Mouse (Mus musculus): ENCODE results near the gene Herc1. TPM values are rescaled to one million over a fixed set of nuclear protein-coding genes. Genes with fewer than 3 reads are reported as not detected.

The Herc1 gene
- polyA plus RNA-seq, 1 experiment from 2014 or later: 16.3 TPM

DNA sequence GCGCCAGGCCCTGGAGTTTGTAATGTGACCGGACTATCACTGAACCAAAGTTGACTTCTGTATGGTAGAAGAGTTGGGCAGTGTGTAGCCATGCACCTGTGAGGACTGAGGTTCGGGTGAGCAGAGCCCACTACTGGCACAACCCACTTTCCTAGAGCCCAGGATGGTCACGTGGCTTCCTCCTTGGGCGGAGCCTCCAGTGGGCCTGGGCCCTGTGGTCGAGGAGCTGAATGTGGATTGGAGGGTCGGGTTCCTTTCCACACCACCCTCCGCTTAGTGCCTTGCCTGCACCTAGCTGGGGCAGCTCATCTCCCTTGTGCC is 162.1 kb downstream of the Herc1 start:
- peak; percentile 74 for ATAC-seq (replicated peaks; ENCODE audit: extremely low read depth, insufficient read depth, low FRiP score)
- peaks cover 19% of the 10 kb centered on the region for H3K36me3 ChIP-seq (ENCODE audit: control insufficient read depth, insufficient read depth)
- 0% methylated on average over 8 of the region's 8 CpGs for WGBS

DNA sequence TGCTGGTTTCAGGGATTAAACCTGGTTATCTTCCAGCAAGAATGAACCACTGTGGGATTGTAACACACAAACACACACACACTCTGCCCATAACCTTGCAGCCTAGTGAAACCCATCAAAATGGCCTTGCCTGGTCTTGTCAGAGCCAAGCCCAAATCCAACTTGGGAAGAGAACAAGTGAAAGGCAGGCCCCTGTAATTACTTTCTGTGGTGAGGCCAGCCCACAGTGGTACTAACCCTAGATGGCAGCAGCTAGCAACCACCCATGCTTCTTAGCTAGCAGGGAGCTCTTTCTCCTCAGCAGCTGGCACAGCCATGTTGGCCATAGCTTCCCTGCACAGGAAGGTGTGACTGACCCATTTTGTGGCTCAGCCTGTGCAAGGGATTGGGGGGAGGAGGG is 162.9 kb downstream of the Herc1 start:
- Histone ChIP-seq H3K27ac (ENCODE audit: low read length) (peak overlapping the region; percentile 99), H3K36me3 (ENCODE audit: control insufficient read depth, insufficient read depth) (peaks cover 28% of the 10 kb centered on the region), H3K27me3 (ENCODE audit: control insufficient read depth, insufficient read depth, low read length) (no peaks in the 10 kb centered on the region), H3K4me2 (ENCODE audit: low read depth, low read length) (peak overlapping the region; percentile 99), H3K4me3 (ENCODE audit: low read length) (peak overlapping the region; percentile 80), H3K9ac (ENCODE audit: low read length) (peak overlapping the region; percentile 81), H3K4me1 (ENCODE audit: control insufficient read depth, insufficient read depth, low read length) (peaks cover 30% of the 10 kb centered on the region), H3K9me3 (replicated peaks; ENCODE audit: control insufficient read depth, low read length) (no peaks in the 10 kb centered on the region)
- no peak for ATAC-seq (replicated peaks; ENCODE audit: extremely low read depth, insufficient read depth, low FRiP score)

More for the DNA sequence above, 162.1 kb downstream of the Herc1 start:
- no peaks in the 10 kb centered on the region for H3K9me3 ChIP-seq (replicated peaks; ENCODE audit: control insufficient read depth, low read length)
- peak overlapping the region; percentile 99 for H3K27ac ChIP-seq (ENCODE audit: low read length)
- peak overlapping the region; percentile 99 for H3K4me2 ChIP-seq (ENCODE audit: low read depth, low read length)
- no peaks in the 10 kb centered on the region for H3K27me3 ChIP-seq (ENCODE audit: control insufficient read depth, insufficient read depth, low read length)
- H3K4me1 ChIP-seq (ENCODE audit: control insufficient read depth, insufficient read depth, low read length): peaks cover 30% of the 10 kb centered on the region
- peak overlapping the region; percentile 91 for H3K9ac ChIP-seq (ENCODE audit: low read length)
- H3K4me3 ChIP-seq (ENCODE audit: low read length): peak overlapping the region; percentile 80

DNA sequence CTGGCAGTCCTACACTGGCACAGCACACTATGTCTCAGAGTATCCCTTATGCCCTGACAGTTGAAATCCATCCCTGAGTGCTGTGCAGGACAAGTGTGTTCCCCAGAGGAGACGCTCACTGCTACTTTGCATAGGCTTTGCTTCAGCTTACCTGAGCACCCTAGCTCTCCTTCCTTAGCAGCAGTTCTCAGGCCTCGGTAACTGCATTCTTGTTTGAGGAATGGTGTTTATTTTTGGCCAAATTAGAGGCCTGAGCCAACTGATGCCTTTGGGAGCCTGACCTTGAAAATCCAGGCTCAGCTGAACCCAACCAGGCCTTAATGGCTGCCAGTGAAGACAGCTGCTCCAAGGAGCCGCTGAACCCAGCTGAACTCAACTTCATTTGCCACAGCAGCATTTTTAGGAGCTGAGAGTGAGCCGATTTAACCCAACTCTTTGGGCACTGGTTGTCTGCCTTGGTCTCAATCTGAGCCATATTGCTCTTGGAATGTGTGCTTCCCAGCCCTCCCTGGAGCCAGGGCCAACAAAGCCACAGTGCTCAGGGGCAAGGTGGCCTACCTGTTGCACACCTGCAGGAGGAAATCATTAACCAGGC is 163.5 kb downstream of the Herc1 start:
- H3K4me3 ChIP-seq (ENCODE audit: low read length): peak overlapping the region; percentile 80
- H3K27ac ChIP-seq (ENCODE audit: low read length): peak overlapping the region; percentile 99
- H3K36me3 ChIP-seq (ENCODE audit: control insufficient read depth, insufficient read depth): peaks cover 33% of the 10 kb centered on the region
- peaks cover 30% of the 10 kb centered on the region for H3K4me1 ChIP-seq (ENCODE audit: control insufficient read depth, insufficient read depth, low read length)
- no peak for ATAC-seq (replicated peaks; ENCODE audit: extremely low read depth, insufficient read depth, low FRiP score)
- H3K9me3 ChIP-seq (replicated peaks; ENCODE audit: control insufficient read depth, low read length): no peaks in the 10 kb centered on the region
- 43% methylated on average over 4 of the region's 4 CpGs for WGBS
- H3K4me2 ChIP-seq (ENCODE audit: low read depth, low read length): peak overlapping the region; percentile 99
- peak overlapping the region; percentile 81 for H3K9ac ChIP-seq (ENCODE audit: low read length)
- H3K27me3 ChIP-seq (ENCODE audit: control insufficient read depth, insufficient read depth, low read length): no peaks in the 10 kb centered on the region

DNA sequence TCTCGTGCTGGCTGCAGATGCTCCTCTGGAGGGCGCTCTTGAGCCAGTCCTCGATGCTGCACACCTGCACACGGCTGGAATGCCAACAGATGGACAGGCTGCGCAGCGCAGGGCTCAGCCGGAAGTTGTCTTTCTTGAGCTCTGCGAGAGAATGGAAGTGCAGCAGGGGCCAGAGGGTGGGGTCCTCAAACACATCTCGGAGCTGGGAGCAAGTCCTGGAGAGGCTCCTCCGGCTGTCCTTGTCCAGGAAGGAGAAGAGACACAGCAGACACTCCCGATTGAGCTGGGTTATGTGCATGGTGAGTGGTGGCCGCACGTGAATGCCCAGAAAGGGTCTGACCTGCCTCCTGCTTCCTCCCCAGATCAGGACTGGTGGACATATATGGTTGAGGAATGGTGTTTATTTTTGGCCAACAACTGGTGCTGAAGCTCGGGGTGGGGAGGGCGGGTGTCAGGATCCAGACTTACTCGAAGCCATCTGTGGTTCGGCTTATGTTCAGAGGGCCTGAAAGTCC is 164.1 kb downstream of the Herc1 start, which contains the start of gene Fbxl22:
Gene Fbxl22, minus strand, starts transcription at position 338 of the 515 bp plus-strand sequence.
- H3K4me3 ChIP-seq (ENCODE audit: low read length): peak within 1 kb of the TSS; percentile 80
- H3K27ac ChIP-seq (ENCODE audit: low read length): peak within 1 kb of the TSS; percentile 99
- H3K9ac ChIP-seq (ENCODE audit: low read length): peak within 1 kb of the TSS; percentile 81
- 29% methylated on average over 17 of the region's 17 CpGs for WGBS
- H3K27me3 ChIP-seq (ENCODE audit: control insufficient read depth, insufficient read depth, low read length): no peaks in the 10 kb centered on the region
- peak; percentile 33 for ATAC-seq (replicated peaks; ENCODE audit: extremely low read depth, insufficient read depth, low FRiP score)
- peaks cover 33% of the 10 kb centered on the region for H3K36me3 ChIP-seq (ENCODE audit: control insufficient read depth, insufficient read depth)
- peaks cover 32% of the 10 kb centered on the region for H3K4me1 ChIP-seq (ENCODE audit: control insufficient read depth, insufficient read depth, low read length)
- peak within 1 kb of the TSS; percentile 99 for H3K4me2 ChIP-seq (ENCODE audit: low read depth, low read length)
- H3K9me3 ChIP-seq (replicated peaks; ENCODE audit: control insufficient read depth, low read length): no peaks in the 10 kb centered on the region

GRCm38 (mm10) chr9:66515115-66515514 is 164.9 kb downstream of the Herc1 start:
- peak overlapping the region; percentile 67 for H3K9ac ChIP-seq (ENCODE audit: low read length)

GRCm38 (mm10) chr9:66515680-66516210 is 165.5 kb downstream of the Herc1 start:
- H3K27ac ChIP-seq (ENCODE audit: low read length): peak overlapping the region; percentile 99

More at GRCm38 (mm10) chr9:66515115-66515514, 164.9 kb downstream of the Herc1 start:
- no peak for ATAC-seq (replicated peaks; ENCODE audit: extremely low read depth, insufficient read depth, low FRiP score)
- peak overlapping the region; percentile 99 for H3K27ac ChIP-seq (ENCODE audit: low read length)
- H3K36me3 ChIP-seq (ENCODE audit: control insufficient read depth, insufficient read depth): peaks cover 35% of the 10 kb centered on the region
- no peaks in the 10 kb centered on the region for H3K9me3 ChIP-seq (replicated peaks; ENCODE audit: control insufficient read depth, low read length)
- WGBS: 23% methylated on average over 2 of the region's 2 CpGs
- H3K4me3 ChIP-seq (ENCODE audit: low read length): peak overlapping the region; percentile 80
- H3K4me1 ChIP-seq (ENCODE audit: control insufficient read depth, insufficient read depth, low read length): peaks cover 31% of the 10 kb centered on the region
- H3K27me3 ChIP-seq (ENCODE audit: control insufficient read depth, insufficient read depth, low read length): no peaks in the 10 kb centered on the region
- H3K4me2 ChIP-seq (ENCODE audit: low read depth, low read length): peak overlapping the region; percentile 99

GRCm38 (mm10) chr9:66516296-66516940 is 166.2 kb downstream of the Herc1 start:
- Histone ChIP-seq H3K36me3 (ENCODE audit: control insufficient read depth, insufficient read depth) (peaks cover 43% of the 10 kb centered on the region), H3K9ac (ENCODE audit: low read length) (no peak overlapping the region), H3K27me3 (ENCODE audit: control insufficient read depth, insufficient read depth, low read length) (no peaks in the 10 kb centered on the region), H3K9me3 (replicated peaks; ENCODE audit: control insufficient read depth, low read length) (no peaks in the 10 kb centered on the region), H3K4me2 (ENCODE audit: low read depth, low read length) (no peak overlapping the region), H3K27ac (ENCODE audit: low read length) (peak overlapping the region; percentile 30; the same call in 1 of the 2 replicates), H3K4me3 (ENCODE audit: low read length) (no peak overlapping the region), H3K4me1 (ENCODE audit: control insufficient read depth, insufficient read depth, low read length) (peaks cover 21% of the 10 kb centered on the region)
- WGBS: 74% methylated on average over 6 of the region's 6 CpGs
- ATAC-seq (replicated peaks; ENCODE audit: extremely low read depth, insufficient read depth, low FRiP score): no peak

More at GRCm38 (mm10) chr9:66515680-66516210, 165.5 kb downstream of the Herc1 start:
- Histone ChIP-seq H3K36me3 (ENCODE audit: control insufficient read depth, insufficient read depth) (peaks cover 40% of the 10 kb centered on the region), H3K4me3 (ENCODE audit: low read length) (no peak overlapping the region), H3K9ac (ENCODE audit: low read length) (no peak overlapping the region), H3K4me1 (ENCODE audit: control insufficient read depth, insufficient read depth, low read length) (peaks cover 24% of the 10 kb centered on the region), H3K9me3 (replicated peaks; ENCODE audit: control insufficient read depth, low read length) (no peaks in the 10 kb centered on the region), H3K4me2 (ENCODE audit: low read depth, low read length) (no peak overlapping the region), H3K27me3 (ENCODE audit: control insufficient read depth, insufficient read depth, low read length) (no peaks in the 10 kb centered on the region)
- ATAC-seq (replicated peaks; ENCODE audit: extremely low read depth, insufficient read depth, low FRiP score): no peak
- 86% methylated on average over 10 of the region's 10 CpGs for WGBS

DNA sequence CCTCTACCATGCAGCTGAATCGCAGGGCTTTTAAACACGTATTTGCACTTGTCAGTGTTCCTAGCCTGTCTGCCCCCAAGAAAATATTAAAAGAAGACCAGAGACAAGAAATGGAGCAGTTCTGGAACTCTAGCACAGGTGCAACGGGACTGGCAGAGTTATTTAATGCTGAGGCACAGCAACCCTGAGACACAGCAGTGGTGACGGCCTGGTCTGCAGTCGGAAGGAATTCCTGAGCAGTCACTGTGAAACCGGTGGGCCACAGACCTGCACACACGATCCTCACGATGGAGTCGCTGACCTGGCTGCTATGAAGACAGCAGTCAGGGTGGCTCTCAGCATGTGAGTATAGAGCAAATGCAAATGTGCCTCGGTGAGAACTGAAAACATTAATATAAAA is 167.5 kb downstream of the Herc1 start:
- Histone ChIP-seq H3K4me1 (ENCODE audit: control insufficient read depth, insufficient read depth, low read length) (peaks cover 18% of the 10 kb centered on the region), H3K27me3 (ENCODE audit: control insufficient read depth, insufficient read depth, low read length) (no peaks in the 10 kb centered on the region), H3K4me3 (ENCODE audit: low read length) (no peak overlapping the region), H3K36me3 (ENCODE audit: control insufficient read depth, insufficient read depth) (peaks cover 43% of the 10 kb centered on the region), H3K4me2 (ENCODE audit: low read depth, low read length) (no peak overlapping the region), H3K9ac (ENCODE audit: low read length) (no peak overlapping the region), H3K27ac (ENCODE audit: low read length) (no peak overlapping the region), H3K9me3 (replicated peaks; ENCODE audit: control insufficient read depth, low read length) (no peaks in the 10 kb centered on the region)
- no peak for ATAC-seq (replicated peaks; ENCODE audit: extremely low read depth, insufficient read depth, low FRiP score)
- 89% methylated on average over 10 of the region's 10 CpGs for WGBS

DNA sequence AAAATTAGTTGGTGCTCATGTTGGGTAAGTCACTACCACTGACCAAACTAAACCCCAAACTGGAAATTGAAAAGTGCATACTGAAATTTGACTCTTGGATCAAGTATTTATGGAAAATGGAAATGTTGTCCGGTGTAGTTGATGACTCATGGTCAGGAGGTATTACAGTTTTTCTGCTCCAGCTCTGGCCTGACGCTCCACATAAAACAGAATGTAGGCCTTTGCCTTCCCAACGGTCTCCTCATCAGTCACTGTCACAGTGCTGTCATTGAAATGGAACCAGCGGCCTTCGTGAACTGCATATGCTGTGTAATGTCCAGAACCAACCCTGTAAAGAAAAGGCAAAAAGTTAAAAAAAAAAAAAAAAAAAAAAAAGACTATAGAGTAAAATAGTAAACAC is 168.0 kb downstream of the Herc1 start:
- H3K4me3 ChIP-seq (ENCODE audit: low read length): no peak overlapping the region
- H3K27ac ChIP-seq (ENCODE audit: low read length): no peak overlapping the region
- no peak overlapping the region for H3K4me2 ChIP-seq (ENCODE audit: low read depth, low read length)
- H3K9me3 ChIP-seq (replicated peaks; ENCODE audit: control insufficient read depth, low read length): no peaks in the 10 kb centered on the region
- no peak for ATAC-seq (replicated peaks; ENCODE audit: extremely low read depth, insufficient read depth, low FRiP score)
- H3K36me3 ChIP-seq (ENCODE audit: control insufficient read depth, insufficient read depth): peaks cover 43% of the 10 kb centered on the region
- 86% methylated on average over 5 of the region's 5 CpGs for WGBS
- H3K27me3 ChIP-seq (ENCODE audit: control insufficient read depth, insufficient read depth, low read length): no peaks in the 10 kb centered on the region
- peaks cover 18% of the 10 kb centered on the region for H3K4me1 ChIP-seq (ENCODE audit: control insufficient read depth, insufficient read depth, low read length)
- H3K9ac ChIP-seq (ENCODE audit: low read length): no peak overlapping the region
